Mouse (Mus musculus) neural tube, embryonic 14.5 days (tissue): ENCODE measurements around the gene Plxnb2. TPM values are rescaled to one million over a fixed set of nuclear protein-coding genes. Genes with fewer than 3 reads are reported as not detected.
A peak's percentile ranks its signal among the peaks of the same experiment; 100 is the strongest.

Experiments
- ATAC-seq: fragments of 200-750 bp; cut with Nextera tagmentation; 2 replicates; pipeline ENCODE4 v1.8.0; 2017; ENCODE audit warnings: low read depth, mild to moderate bottlenecking, moderate TSS enrichment, moderate library complexity
- H3K27ac ChIP-seq: fragments of 300-500 bp; sonication (generic); 2 replicates; pipeline ENCODE4 v1.5.1; 2014; ENCODE audit warnings: low read depth, mild to moderate bottlenecking, control low read depth, low read length, moderate library complexity, mixed read lengths
- H3K27me3 ChIP-seq: fragments of 300-500 bp; sonication (generic); 2 replicates; pipeline ENCODE4 v1.6.1; 2014; ENCODE audit warnings: low read length; ENCODE audit not compliant: control insufficient read depth, insufficient read depth
- H3K36me3 ChIP-seq: fragments of 300-500 bp; sonication (generic); 2 replicates; pipeline ENCODE4 v1.6.1; 2014; ENCODE audit warnings: low read length, mixed read lengths; ENCODE audit not compliant: control insufficient read depth, insufficient read depth
- H3K4me1 ChIP-seq: fragments of 300-500 bp; sonication (generic); 2 replicates; pipeline ENCODE4 v1.6.1; 2014; ENCODE audit warnings: low read length; ENCODE audit not compliant: control insufficient read depth, insufficient read depth
- H3K4me2 ChIP-seq: fragments of 300-500 bp; sonication (generic); 2 replicates; pipeline ENCODE4 v1.6.1; 2014; ENCODE audit warnings: mild to moderate bottlenecking, low read depth, low read length, control low read depth
- H3K4me3 ChIP-seq: fragments of 300-500 bp; sonication (generic); 2 replicates; pipeline ENCODE4 v1.5.1; 2014; ENCODE audit warnings: low read depth, low read length, control low read depth, mixed read lengths
- H3K9ac ChIP-seq: fragments of 300-500 bp; sonication (generic); replicated peaks from 2 replicates; pipeline ENCODE4 v1.6.1; 2014; ENCODE audit warnings: low read depth, mild to moderate bottlenecking, control low read depth, low read length, mixed read lengths
- H3K9me3 ChIP-seq: fragments of 300-500 bp; sonication (generic); 2 replicates; pipeline ENCODE4 v1.6.1; 2016; ENCODE audit warnings: low read length; ENCODE audit not compliant: control insufficient read depth
- WGBS: fragments of 180-500 bp; shearing (Covaris S2); extraction: QIAGEN DNeasy Blood & Tissue Kit; methylation state at CpG from one replicate; pipeline ENCODE4 v1.1.7; 2014; 5-methylcytosine and 5-hydroxymethylcytosine counted together
- polyA plus RNA-seq: library from polyadenylated mRNA; unstranded; fragments of >200 nt; fragmentation: Nextera tagmentation; extraction: Ambion mirVana; gene quantifications from 2 replicates; pipeline ENCODE4 v1.2.1, GENCODE M21; 2014

The Plxnb2 gene
- 66.4 and 100 TPM in 2 replicates for polyA plus RNA-seq

- WGBS = under 1% methylated on average over 34 of the region's 72 CpGs
- H3K27me3 ChIP-seq = no peaks in the 10 kb centered on the region
- peak within 1 kb of the TSS; percentile 91 for H3K27ac ChIP-seq
- H3K4me2 ChIP-seq = peak within 1 kb of the TSS; percentile 68
- H3K4me1 ChIP-seq = peaks cover 33% of the 10 kb centered on the region
- peak; percentile 89 for ATAC-seq
- H3K4me3 ChIP-seq = peak within 1 kb of the TSS; percentile 78
- H3K9ac ChIP-seq = peak within 1 kb of the TSS; percentile 92
- H3K9me3 ChIP-seq = no peaks in the 10 kb centered on the region
- no peaks in the 10 kb centered on the region; the same call in 1 of the 2 replicates for H3K36me3 ChIP-seq
Measured at GRCm38 (mm10) chr15:89180571-89181229, at the start of gene Plxnb2. Gene Plxnb2, minus strand, starts transcription at chr15:89180788.

DNA sequence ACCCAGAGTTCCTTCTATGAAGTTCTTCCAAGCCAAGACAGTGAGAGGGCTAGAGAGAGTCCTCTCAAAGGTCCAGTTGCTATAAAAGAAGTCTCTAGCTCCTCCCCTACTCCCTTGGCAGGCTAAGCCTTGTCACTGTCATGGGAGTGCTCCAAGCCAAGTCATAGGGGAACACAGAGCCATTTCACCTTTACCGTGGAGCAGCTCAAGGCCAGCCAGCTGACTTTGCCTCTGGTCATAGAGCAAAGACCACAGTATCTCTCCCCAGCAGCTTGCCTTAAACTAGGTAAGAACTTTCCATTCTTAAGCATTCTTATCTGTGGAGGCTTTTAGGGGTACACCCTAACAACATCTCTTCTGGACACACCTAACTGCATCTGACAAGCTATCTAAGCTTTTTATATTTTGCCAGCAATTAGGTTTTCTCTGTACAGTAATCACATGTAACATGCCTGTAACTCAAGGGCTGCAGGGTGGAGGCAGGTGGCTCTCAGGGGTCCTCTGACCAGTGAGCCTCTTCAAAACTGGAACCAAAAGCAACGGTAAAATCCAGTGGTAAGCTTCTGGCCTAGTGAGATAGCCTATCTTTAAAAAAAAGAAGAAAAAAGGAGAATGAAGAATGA, 35.1 kb upstream of the Plxnb2 start:
- H3K36me3 ChIP-seq = no peaks in the 10 kb centered on the region
- WGBS = 83% methylated on average over 2 of the region's 2 CpGs
- H3K4me1 ChIP-seq = peaks cover 15% of the 10 kb centered on the region; the same call in 1 of the 2 replicates
- H3K9me3 ChIP-seq = no peaks in the 10 kb centered on the region
- H3K4me3 ChIP-seq = no peak overlapping the region
- H3K9ac ChIP-seq = no peak overlapping the region
- ATAC-seq = no peak
- H3K27ac ChIP-seq = no peak overlapping the region
- H3K4me2 ChIP-seq = no peak overlapping the region
- no peaks in the 10 kb centered on the region for H3K27me3 ChIP-seq

GRCm38 (mm10) chr15:89214953-89215352, 34.4 kb upstream of the Plxnb2 start:
- 98% methylated on average over 3 of the region's 3 CpGs for WGBS
- Histone ChIP-seq H3K4me3 (no peak overlapping the region), H3K4me2 (no peak overlapping the region), H3K4me1 (peaks cover 15% of the 10 kb centered on the region; the same call in 1 of the 2 replicates), H3K9me3 (no peaks in the 10 kb centered on the region), H3K27ac (no peak overlapping the region), H3K36me3 (no peaks in the 10 kb centered on the region), H3K9ac (no peak overlapping the region), H3K27me3 (no peaks in the 10 kb centered on the region)
- no peak for ATAC-seq

GRCm38 (mm10) chr15:89213517-89213916, 32.9 kb upstream of the Plxnb2 start:
- ATAC-seq = no peak
- Histone ChIP-seq H3K4me2 (peak overlapping the region; percentile 71; the same call in 1 of the 2 replicates), H3K27me3 (no peaks in the 10 kb centered on the region), H3K9me3 (no peaks in the 10 kb centered on the region), H3K9ac (no peak overlapping the region), H3K27ac (no peak overlapping the region), H3K4me3 (no peak overlapping the region), H3K36me3 (no peaks in the 10 kb centered on the region), H3K4me1 (peaks cover 15% of the 10 kb centered on the region; the same call in 1 of the 2 replicates)
- WGBS = 88% methylated on average over 3 of the region's 3 CpGs

GRCm38 (mm10) chr15:89212495-89212894, 31.9 kb upstream of the Plxnb2 start:
- ATAC-seq = no peak
- 39% methylated on average over 6 of the region's 6 CpGs for WGBS
- Histone ChIP-seq H3K27ac (no peak overlapping the region), H3K4me1 (peaks cover 15% of the 10 kb centered on the region; the same call in 1 of the 2 replicates), H3K36me3 (no peaks in the 10 kb centered on the region), H3K9me3 (no peaks in the 10 kb centered on the region), H3K4me3 (peak overlapping the region; percentile 89), H3K4me2 (peak overlapping the region; percentile 71), H3K27me3 (no peaks in the 10 kb centered on the region), H3K9ac (peak overlapping the region; percentile 99)

GRCm38 (mm10) chr15:89211716-89212461, 31.3 kb upstream of the Plxnb2 start:
- peak overlapping the region; percentile 89 for H3K4me3 ChIP-seq
- H3K36me3 ChIP-seq = no peaks in the 10 kb centered on the region
- WGBS = under 1% methylated on average over 33 of the region's 35 CpGs
- no peaks in the 10 kb centered on the region for H3K27me3 ChIP-seq
- H3K4me1 ChIP-seq = peaks cover 15% of the 10 kb centered on the region; the same call in 1 of the 2 replicates
- ATAC-seq = peak; percentile 19
- peak overlapping the region; percentile 71 for H3K4me2 ChIP-seq
- H3K9me3 ChIP-seq = no peaks in the 10 kb centered on the region
- H3K9ac ChIP-seq = peak overlapping the region; percentile 99
- peak overlapping the region; percentile 92 for H3K27ac ChIP-seq

DNA sequence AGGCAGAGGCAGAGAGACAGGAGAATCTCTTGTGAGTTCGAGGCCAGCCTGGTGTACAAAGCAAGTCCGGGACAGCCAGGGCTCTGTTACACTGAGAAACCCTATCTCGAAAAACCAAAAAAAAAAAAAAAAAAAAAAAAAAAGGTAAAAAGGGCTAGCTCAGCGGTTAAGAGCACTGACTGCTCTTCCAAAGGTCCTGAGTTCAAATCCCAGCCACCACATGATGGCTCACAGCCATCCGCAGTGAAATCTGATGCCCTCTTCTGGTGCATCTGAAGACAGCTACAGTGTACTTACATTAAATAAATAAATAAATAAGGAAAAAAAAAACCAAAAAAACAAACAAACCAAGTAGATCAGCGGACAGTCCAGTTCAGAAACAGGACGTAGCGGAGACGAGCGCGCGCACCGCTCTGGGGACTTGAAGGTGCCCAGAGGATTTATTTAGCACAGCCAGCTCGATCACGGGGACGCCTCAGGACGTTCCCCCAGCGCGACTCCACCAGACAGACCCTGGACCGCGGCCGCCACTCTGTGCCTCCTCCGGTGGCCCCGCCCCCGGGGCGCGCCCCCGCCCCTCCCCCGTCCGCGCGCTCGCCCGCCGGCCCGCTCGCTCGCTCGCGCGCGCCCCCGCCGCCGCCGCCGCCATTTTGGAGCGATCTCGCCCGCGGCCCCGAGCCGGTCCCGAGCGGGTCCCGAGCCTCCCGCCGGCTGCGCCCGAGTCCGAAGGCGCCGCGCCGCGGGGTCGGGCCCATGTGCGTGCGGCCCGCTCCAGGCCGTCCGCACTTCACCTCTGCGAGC, 30.5 kb upstream of the Plxnb2 start, which contains the start of gene Ppp6r2:
Gene Ppp6r2 (plus strand): TSS at position 639 of the 801 bp plus-strand sequence.
- Histone ChIP-seq H3K4me2 (peak within 1 kb of the TSS; percentile 71), H3K9ac (peak within 1 kb of the TSS; percentile 99), H3K27me3 (no peaks in the 10 kb centered on the region), H3K4me3 (peak within 1 kb of the TSS; percentile 89), H3K27ac (peak within 1 kb of the TSS; percentile 92), H3K4me1 (peaks cover 15% of the 10 kb centered on the region; the same call in 1 of the 2 replicates), H3K36me3 (no peaks in the 10 kb centered on the region), H3K9me3 (no peaks in the 10 kb centered on the region)
- ATAC-seq = peak; percentile 82
- WGBS = 5% methylated on average over 60 of the region's 73 CpGs
